Mouse (Mus musculus) stomach, postnatal 0 days (tissue): Measurements from ENCODE around the gene Prpf40a. TPM values are rescaled to one million over a fixed set of nuclear protein-coding genes. Genes with fewer than 3 reads are reported as not detected.
A peak's percentile ranks its signal among the peaks of the same experiment; 100 is the strongest.

Experiments
- ATAC-seq: fragments of 200-750 bp; cut with Nextera tagmentation; 2 replicates; pipeline ENCODE4 v1.8.0; 2017; ENCODE audit not compliant: low FRiP score, low TSS enrichment
- DNase-seq: peaks from one replicate; pipeline ENCODE4 v3.0.0-alpha.2; 2016; ENCODE audit warnings: low spot score
- H3K27ac ChIP-seq: fragments of 300-500 bp; sonication (generic); replicated peaks from 2 replicates; pipeline ENCODE4 v1.5.1; 2014; ENCODE audit warnings: mild to moderate bottlenecking, control low read depth
- H3K27me3 ChIP-seq: fragments of 300-500 bp; sonication (generic); 2 replicates; pipeline ENCODE4 v1.6.1; 2014; ENCODE audit warnings: low read length; ENCODE audit not compliant: control insufficient read depth, insufficient read depth
- H3K36me3 ChIP-seq: fragments of 300-500 bp; sonication (generic); 2 replicates; pipeline ENCODE4 v1.6.1; 2014; ENCODE audit warnings: low read length, mixed read lengths; ENCODE audit not compliant: control insufficient read depth, insufficient read depth
- H3K4me1 ChIP-seq: fragments of 300-500 bp; sonication (generic); replicated peaks from 2 replicates; pipeline ENCODE4 v1.6.1; 2014; ENCODE audit warnings: antibody characterized with exemption; ENCODE audit not compliant: control insufficient read depth, insufficient read depth
- H3K4me2 ChIP-seq: fragments of 300-500 bp; sonication (generic); replicated peaks from 2 replicates; pipeline ENCODE4 v1.6.1; 2014; ENCODE audit warnings: low read depth, mild to moderate bottlenecking, control low read depth, moderate library complexity
- H3K4me3 ChIP-seq: fragments of 300-500 bp; sonication (generic); 2 replicates; pipeline ENCODE4 v1.5.1; 2014; ENCODE audit warnings: low read depth, low read length, control low read depth
- H3K9ac ChIP-seq: fragments of 300-500 bp; sonication (generic); 2 replicates; pipeline ENCODE4 v1.6.1; 2014; ENCODE audit warnings: mild to moderate bottlenecking, low read length, control low read depth, mixed read lengths
- H3K9me3 ChIP-seq: fragments of 300-500 bp; sonication (generic); 2 replicates; pipeline ENCODE4 v1.6.1; 2016; ENCODE audit warnings: low read length; ENCODE audit not compliant: control insufficient read depth
- CTCF ChIP-seq: IDR thresholded peaks from 2 replicates; pipeline ENCODE4 v1.5.1; 2016; ENCODE audit warnings: antibody characterized with exemption, low read depth, mild to moderate bottlenecking, moderate library complexity
- EP300 ChIP-seq: optimal IDR thresholded peaks from 2 replicates; pipeline ENCODE3; 2016; ENCODE audit warnings: antibody characterized with exemption
- WGBS: fragments of 180-500 bp; shearing (Covaris S2); extraction: QIAGEN DNeasy Blood & Tissue Kit; methylation state at CpG from one replicate; pipeline ENCODE4 v1.1.7; 2014; 5-methylcytosine and 5-hydroxymethylcytosine counted together
- polyA plus RNA-seq: library from polyadenylated mRNA; unstranded; fragments of >200 nt; fragmentation: Nextera tagmentation; extraction: Ambion mirVana; gene quantifications from 2 replicates; pipeline ENCODE4 v1.2.1, GENCODE M21; 2015

The Prpf40a gene
- polyA plus RNA-seq, result 66.4 and 72.6 TPM in 2 replicates

DNA sequence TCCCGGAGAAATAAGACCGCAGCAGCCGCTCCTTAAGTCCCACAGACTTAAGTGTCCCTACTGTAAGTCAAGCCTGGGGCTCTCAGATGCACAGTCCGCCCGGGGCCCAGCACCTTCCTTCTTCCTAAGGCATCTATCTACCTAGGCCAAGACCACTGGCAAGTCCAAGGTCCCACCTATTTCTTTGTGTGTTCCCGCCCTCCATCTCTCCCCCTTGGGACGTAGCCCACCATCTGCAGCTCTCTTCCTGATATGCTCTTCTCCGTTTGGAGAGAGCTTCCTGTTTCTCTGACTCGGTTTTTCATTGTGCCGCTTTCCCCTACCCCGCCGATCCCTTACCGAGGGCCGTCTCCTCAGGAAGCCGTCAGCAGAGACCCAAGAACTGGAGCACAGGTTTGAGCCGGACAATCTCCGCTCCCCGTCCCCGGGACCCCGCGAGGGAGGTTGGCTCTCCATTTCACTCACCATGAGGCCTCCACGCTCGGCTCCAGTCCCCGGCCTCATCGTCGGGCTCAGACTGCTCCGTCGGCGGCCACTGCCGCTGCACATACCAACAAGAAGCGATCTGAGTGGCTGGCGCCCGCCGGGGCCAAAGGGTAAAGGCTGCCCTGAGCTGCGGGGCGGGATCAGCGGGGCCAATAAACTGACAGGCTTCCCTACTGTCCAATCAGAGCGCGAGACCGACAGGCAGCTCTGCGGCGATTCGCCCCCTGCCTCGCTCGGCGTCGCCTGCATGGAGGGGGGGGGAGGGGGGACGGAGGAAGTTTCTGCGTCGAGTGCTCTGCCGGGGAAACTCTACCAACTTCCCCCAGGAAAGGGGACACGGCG lies at the start of gene Prpf40a:
Gene Prpf40a, minus strand, starts transcription at position 601 of the 828 bp plus-strand sequence.
- H3K4me2 ChIP-seq, result peak within 1 kb of the TSS; percentile 87
- H3K4me3 ChIP-seq, result peak within 1 kb of the TSS; percentile 88
- H3K27me3 ChIP-seq, result no peaks in the 10 kb centered on the region
- H3K27ac ChIP-seq, result peak within 1 kb of the TSS; percentile 98
- H3K9ac ChIP-seq, result peak within 1 kb of the TSS; percentile 91
- DNase-seq (peak; percentile 99), ATAC-seq (peak; percentile 99)
- no peak for TF ChIP-seq EP300
- TF ChIP-seq CTCF, result no peak
- under 1% methylated on average over 46 of the region's 53 CpGs for WGBS
- H3K4me1 ChIP-seq, result no peaks in the 10 kb centered on the region
- no peaks in the 10 kb centered on the region for H3K9me3 ChIP-seq
- H3K36me3 ChIP-seq, result no peaks in the 10 kb centered on the region

DNA sequence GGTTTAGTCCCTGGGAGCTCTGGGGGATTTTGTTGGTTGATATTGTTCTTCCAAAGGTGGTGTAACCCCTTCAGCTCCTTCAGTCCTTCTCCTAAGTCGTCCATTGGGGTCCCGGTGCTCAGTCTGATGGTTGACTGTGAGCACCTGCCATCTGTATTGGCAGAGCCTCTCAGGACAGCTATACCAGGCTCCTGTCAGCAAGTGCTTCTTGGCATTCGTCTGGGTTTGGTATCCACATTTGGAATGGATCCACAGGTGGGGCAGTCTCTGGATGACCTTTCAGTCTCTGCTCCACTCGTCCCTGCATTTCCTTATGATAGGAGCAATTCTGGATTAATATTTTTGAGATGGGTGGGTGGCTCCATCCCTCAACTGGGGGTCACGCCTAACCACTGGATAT lies 31.2 kb upstream of the Prpf40a start:
- Histone ChIP-seq H3K27me3 (no peaks in the 10 kb centered on the region), H3K36me3 (no peaks in the 10 kb centered on the region), H3K9me3 (no peaks in the 10 kb centered on the region), H3K27ac (no peak overlapping the region), H3K9ac (no peak overlapping the region), H3K4me1 (no peaks in the 10 kb centered on the region), H3K4me3 (no peak overlapping the region), H3K4me2 (no peak overlapping the region)
- DNase-seq (no peak), ATAC-seq (no peak)
- no peak for TF ChIP-seq CTCF
- TF ChIP-seq EP300, result no peak
- WGBS, result 88% methylated on average over 5 of the region's 5 CpGs

DNA sequence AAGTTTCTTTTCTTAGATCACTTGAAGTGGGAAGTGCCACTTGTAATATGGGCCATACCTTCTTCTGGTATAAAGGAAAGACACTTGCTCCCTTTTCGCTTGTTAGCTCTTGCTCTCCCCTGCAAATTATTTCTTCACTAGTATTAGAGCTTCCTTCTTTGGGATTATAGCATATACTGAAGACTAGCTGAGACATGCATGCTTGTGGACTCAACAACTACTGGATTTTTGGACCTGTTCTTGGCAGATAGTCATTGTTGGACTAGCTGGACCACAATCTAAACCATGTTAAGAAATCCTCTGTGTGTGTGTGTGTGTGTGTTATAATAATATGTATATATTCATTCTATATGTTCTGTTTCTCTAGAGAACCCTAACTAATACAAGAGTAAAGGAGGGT lies 22.4 kb upstream of the Prpf40a start:
- TF ChIP-seq CTCF (no peak), EP300 (no peak)
- H3K27me3 ChIP-seq, result no peaks in the 10 kb centered on the region
- H3K4me3 ChIP-seq, result no peak overlapping the region
- no peak overlapping the region for H3K4me2 ChIP-seq
- no peak overlapping the region for H3K27ac ChIP-seq
- H3K9me3 ChIP-seq, result no peaks in the 10 kb centered on the region
- no peaks in the 10 kb centered on the region for H3K36me3 ChIP-seq
- DNase-seq, result no peak
- no peak overlapping the region for H3K9ac ChIP-seq
- no peak for ATAC-seq
- WGBS, result 93% methylated on average over 1 of the region's 1 CpGs
- no peaks in the 10 kb centered on the region for H3K4me1 ChIP-seq

DNA sequence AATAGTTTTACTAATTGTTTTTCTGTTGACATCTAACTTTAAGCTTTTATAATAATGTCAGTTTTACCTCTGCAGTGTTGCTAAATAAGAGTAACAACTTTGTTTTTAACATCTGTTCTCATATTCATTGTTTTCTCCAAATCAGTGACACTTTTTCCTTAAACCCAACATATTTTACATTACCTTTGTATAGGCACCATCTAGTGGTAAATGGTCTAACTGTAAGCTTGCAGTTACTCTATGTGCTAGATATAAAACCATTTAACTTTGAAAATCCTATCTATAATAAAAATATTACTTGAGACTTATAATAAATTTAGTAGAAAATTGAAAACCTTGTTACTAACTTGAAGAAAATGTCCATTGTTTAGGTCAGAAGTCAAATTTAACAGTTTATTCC lies 15.7 kb upstream of the Prpf40a start:
- Histone ChIP-seq H3K4me3 (no peak overlapping the region), H3K27me3 (no peaks in the 10 kb centered on the region), H3K9ac (no peak overlapping the region), H3K27ac (no peak overlapping the region), H3K4me1 (no peaks in the 10 kb centered on the region), H3K9me3 (no peaks in the 10 kb centered on the region), H3K36me3 (no peaks in the 10 kb centered on the region), H3K4me2 (no peak overlapping the region)
- DNase-seq (no peak), ATAC-seq (no peak)
- peak; percentile 47 for TF ChIP-seq CTCF
- TF ChIP-seq EP300, result no peak

DNA sequence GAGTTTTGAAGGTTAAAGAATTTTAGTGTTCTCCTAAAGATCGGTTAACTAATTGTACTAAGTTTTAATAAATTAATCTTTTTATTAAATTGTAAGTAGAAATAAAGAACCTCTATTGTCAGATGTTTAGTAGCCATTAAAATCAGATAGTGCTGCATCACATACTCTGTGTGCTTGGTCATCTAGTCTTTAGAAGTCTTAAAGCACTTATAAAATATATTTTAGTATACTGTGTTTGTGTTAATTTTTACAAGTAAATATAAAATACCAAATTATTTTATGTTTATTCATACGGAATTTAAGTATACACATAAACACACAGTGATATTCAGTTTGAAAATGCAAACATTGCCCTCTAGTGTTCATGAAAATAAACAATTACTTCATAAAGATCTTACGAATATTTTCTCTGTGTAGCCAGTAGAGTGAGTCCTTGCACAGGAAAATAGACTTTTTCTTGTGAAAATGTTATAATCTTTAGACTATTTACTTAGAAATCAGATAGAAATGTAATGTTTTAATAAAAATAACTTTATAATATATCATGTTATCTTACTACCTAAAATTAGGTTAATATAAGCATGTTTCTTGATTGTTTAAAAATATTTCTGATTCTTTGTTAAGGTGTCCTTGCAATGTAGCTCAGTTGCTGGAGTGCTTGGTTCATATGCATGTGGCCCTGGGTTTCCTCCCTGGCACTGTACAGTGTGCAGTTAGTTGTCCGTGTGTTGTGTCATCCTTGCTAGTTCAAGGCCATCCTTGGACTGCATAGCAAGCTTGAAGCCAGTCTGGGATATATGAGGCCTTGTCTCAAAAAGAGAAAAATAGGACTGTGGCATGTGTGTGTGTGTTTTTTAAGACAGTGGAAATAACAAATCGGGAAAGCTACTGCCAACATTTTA lies 13.5 kb upstream of the Prpf40a start:
- 61% methylated on average over 5 of the region's 5 CpGs for WGBS
- H3K4me1 ChIP-seq, result no peaks in the 10 kb centered on the region
- no peak overlapping the region for H3K27ac ChIP-seq
- no peaks in the 10 kb centered on the region for H3K36me3 ChIP-seq
- no peaks in the 10 kb centered on the region for H3K9me3 ChIP-seq
- H3K4me2 ChIP-seq, result no peak overlapping the region
- no peak overlapping the region for H3K4me3 ChIP-seq
- ATAC-seq (no peak), DNase-seq (no peak)
- H3K9ac ChIP-seq, result no peak overlapping the region
- no peaks in the 10 kb centered on the region for H3K27me3 ChIP-seq
- peak; percentile 74 for TF ChIP-seq CTCF
- TF ChIP-seq EP300, result no peak
